Mouse (Mus musculus): Measurements from ENCODE around the gene Gpr25. TPM values are rescaled to one million over a fixed set of nuclear protein-coding genes. Genes with fewer than 3 reads are reported as not detected.

Gpr25 gene
- not detected for polyA plus RNA-seq (2017; shearing (Covaris generic))

- ATAC-seq: no peak
Measured at GRCm38 (mm10) chr1:136260635-136261238, at the start of gene Gpr25. Gene Gpr25 (minus strand): TSS chr1:136260873.

- ATAC-seq: no peak
Measured at GRCm38 (mm10) chr1:136309193-136309592, 48.5 kb upstream of the Gpr25 start.

DNA sequence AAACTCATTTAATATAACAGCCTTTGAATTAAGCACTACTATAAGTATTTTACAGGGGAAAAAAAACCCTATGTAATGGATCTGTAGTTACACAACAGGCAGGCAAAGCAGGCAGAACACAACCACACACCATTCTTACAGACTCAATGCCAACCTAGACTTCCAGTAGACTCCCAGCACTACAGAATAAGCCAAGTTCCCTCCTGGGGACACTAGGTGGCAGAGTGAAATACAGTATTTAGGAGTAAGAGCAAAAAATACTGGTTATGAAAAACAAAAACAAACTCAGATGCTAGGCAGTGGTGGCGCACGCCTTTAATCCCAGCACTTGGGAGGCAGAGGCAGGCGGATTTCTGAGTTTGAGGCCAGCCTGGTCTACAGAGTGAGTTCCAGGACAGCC is 45.8 kb upstream of the Gpr25 start:
- ATAC-seq: peak; percentile 70

- ATAC-seq: no peak
Measured at GRCm38 (mm10) chr1:136293961-136294360, 33.3 kb upstream of the Gpr25 start.

DNA sequence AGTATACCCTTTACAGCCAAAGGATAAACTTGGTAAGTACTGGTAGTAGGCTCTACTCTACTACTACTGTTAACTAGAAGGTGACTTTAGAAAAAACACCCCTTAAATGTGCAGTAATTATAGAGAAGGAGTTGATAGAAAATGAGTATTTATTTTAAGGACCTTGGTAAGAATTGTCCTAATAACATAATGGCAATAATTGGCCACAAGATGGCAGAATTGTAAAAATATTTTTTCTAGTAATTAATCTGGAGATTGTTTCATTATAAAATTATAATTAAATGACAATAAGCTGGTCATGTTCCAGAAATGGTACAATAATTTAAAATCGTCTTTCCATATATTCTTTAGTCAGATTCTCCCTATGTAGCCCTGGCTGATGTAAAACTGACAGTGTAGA is 29.1 kb upstream of the Gpr25 start:
- no peak for ATAC-seq

DNA sequence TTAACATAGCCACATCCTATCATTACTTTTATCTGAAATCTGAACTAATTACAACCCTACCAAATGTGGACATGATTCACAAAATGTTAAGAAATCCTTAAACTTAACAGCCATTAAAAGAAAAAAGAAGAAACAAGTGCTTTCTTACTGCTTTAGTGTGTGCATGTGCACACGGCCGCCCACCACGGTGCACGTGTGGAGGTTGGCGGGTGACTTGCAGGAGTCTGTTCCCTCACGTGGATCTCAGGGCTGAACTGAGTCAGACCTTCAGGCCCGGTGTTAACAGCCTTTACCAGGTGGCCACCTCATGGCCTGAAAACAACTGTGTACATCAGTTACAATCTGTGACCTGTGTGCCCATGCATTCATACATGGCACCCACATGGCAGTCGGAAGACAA is 16.7 kb upstream of the Gpr25 start:
- no peak for ATAC-seq

DNA sequence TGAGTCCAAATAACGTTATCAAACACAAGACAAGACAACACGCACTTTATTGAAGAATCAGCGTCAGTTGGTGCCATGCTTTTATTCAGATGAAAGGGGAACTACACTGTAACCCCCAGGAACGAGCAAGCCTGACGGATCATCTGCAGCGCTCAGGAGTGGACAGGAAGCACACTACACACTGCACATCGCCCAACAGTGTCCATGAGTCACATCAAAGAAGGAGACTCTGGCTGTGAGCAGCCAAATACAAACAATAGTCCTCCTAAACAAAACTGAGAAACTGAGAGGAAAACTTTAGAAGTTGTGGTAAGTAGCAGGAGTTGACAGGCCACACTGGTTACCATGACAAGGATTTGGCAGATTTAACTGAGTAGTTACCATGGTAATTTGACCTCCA is 7.6 kb upstream of the Gpr25 start:
- ATAC-seq: no peak

- no peak for ATAC-seq
Measured at GRCm38 (mm10) chr1:136266127-136266526, 5.5 kb upstream of the Gpr25 start.

- no peak for ATAC-seq
Measured at GRCm38 (mm10) chr1:136263355-136263754, 2.7 kb upstream of the Gpr25 start.

DNA sequence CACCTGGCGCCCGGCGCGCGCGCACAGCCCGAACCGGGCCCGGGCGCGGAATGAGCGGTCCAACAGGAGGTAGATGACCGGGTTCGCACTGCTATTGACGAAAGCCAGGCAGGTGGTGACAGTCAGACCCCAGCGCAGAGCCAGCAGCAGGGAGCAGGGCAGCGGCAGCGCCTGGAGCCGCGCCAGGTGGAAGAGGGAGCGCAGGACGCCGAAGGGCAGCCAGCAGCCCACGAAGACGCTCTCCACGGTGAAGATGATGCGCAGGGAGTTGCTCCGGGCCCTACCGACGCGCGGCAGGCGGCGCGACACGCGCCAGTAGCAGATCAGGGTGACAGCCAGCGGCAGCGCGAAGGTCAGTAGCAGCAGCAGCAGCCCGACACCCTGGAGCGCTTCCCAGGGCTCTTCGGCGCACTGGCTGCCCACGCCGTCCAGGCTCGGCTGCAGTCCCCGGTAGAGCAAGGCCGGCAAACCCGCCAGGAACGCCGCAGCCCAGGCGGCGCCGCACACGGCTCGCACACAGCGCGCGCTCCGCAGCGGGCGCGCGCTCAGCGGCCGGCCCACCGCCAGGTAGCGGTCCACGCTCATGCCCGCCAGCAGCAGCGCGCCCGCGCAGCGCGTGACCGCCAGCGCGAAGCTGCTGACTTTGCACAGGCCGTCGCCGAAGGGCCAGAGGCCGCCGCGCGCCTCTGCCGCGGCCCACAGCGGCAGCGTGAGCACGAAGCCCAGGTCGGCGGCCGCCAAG is 609 bp downstream of the Gpr25 start:
- ATAC-seq: no peak

DNA sequence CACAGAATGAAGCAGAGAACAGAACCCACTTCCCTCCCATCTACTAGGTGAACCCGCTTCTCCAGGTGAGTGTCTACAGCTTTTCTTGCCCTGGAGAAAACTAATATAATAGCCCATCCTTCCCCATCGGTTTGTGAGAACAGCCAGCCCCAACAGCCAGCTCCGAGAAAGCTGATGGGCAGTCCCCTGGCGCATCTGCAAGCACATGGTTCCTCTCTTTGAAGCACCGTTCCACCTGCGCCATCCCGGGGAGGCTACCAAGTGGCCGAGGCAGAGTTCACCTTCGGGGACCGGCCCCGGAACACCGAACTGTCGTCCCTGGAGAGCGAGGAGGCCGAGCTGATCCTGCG is 1.2 kb downstream of the Gpr25 start:
- ATAC-seq: no peak

DNA sequence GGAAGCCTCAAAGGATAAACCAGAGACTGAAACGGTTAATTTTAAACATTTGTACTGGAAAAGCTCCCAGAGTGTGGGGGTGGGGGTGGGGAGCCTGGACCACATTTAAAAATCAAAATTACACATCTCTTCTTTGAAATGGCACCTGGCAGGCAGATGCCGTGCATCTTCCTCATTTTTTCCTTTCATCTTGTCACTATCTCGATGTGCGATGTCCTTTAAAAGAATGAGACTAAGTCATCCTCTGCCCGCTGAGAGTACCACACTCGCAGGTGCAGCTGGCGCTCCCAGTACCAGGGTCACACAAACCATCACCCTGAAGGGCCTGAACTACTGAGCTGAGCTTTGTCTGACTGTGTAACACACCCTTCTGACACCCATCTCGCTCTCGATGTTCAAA is 2.2 kb downstream of the Gpr25 start:
- ATAC-seq: no peak

DNA sequence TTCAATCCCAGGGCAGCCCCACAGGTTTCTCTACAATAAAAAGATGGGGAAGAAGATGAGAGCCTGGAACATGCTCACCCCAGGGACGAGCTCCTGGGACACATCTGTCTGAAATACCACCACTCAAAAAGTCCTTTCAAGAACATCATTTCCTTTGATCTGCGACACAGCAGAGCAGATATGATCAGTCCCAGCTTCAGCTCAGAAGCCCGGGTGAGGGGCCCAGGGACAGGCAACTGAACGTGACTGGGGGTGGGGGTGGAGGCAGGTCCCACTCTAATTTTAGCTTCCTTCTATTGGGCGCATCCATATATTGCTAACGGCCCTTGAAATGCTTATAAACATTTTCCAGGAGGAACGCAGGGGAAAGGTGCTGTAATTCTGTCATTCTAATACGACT is 5.0 kb downstream of the Gpr25 start:
- ATAC-seq: no peak

GRCm38 (mm10) chr1:136255174-136255573 is 5.5 kb downstream of the Gpr25 start:
- peak; percentile 78 for ATAC-seq

GRCm38 (mm10) chr1:136254503-136255065 is 6.1 kb downstream of the Gpr25 start:
- ATAC-seq: peak; percentile 42

GRCm38 (mm10) chr1:136253472-136253871 is 7.2 kb downstream of the Gpr25 start:
- no peak for ATAC-seq

DNA sequence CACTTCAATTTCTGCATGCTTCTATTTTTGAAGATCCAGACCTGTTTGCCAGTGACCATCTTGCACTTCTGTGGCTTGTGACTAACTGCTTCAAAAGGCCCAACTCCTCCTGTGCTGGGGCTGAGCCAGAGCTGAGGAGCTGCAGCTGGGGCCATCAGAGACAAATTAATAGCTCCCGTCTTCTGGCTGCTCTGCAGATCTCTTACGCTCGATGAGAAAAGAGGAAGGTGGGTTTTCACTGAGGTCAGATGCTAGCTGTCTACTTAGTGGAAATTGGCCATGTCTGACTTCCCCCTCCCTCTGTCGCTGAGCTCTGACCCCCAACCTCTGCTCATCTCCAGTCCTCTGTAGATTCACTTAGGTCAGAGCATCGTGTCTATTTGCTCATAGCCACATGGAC is 11.0 kb downstream of the Gpr25 start:
- no peak for ATAC-seq

- no peak for ATAC-seq
Measured at GRCm38 (mm10) chr1:136247393-136247792, 13.3 kb downstream of the Gpr25 start.

GRCm38 (mm10) chr1:136244469-136244868 is 16.2 kb downstream of the Gpr25 start:
- no peak for ATAC-seq

DNA sequence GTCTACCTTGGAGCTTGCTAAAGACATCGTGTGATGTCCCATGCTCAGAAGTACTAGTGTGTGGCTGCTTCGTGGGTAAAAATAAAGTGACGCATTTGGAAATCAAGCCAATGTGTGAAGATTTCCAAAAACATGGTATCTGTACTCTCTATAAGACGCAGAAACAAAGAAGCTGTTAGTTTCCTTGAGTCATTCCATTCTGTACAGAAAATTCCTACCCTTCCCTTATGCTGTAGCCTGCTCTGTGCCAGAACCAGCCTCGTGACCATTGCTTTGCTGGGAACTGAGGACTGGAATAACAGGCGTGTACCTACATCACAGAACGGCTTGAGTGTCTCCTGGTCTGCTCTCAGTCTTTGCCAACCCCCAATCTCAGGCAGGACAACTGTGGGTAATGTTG is 18.9 kb downstream of the Gpr25 start:
- ATAC-seq: no peak

GRCm38 (mm10) chr1:136238495-136238894 is 22.2 kb downstream of the Gpr25 start:
- no peak for ATAC-seq

DNA sequence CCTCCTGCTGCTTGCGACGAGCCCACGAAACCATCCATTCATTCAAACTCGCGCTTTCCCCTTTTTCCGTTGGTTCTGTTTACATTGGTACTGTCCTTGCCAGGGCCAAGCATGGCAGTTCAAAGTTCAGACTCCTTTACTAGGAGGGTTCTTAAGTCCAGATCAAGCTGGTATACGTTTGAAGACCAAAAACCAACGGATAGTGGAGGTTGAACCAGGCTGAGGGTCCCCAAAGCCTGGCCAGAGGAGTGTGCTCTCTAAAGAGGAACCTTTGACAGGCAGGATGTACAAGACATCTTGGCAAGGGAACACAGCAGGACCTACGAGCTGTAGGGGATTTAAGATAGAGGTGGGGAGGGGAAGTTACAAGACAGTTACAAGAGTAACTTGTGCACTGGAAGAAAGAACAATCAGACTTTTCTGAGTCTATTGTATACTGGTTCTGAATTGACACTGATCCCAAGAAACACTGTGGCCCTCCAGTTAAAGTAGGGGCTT is 26.0 kb downstream of the Gpr25 start:
- peak; percentile 43 for ATAC-seq

DNA sequence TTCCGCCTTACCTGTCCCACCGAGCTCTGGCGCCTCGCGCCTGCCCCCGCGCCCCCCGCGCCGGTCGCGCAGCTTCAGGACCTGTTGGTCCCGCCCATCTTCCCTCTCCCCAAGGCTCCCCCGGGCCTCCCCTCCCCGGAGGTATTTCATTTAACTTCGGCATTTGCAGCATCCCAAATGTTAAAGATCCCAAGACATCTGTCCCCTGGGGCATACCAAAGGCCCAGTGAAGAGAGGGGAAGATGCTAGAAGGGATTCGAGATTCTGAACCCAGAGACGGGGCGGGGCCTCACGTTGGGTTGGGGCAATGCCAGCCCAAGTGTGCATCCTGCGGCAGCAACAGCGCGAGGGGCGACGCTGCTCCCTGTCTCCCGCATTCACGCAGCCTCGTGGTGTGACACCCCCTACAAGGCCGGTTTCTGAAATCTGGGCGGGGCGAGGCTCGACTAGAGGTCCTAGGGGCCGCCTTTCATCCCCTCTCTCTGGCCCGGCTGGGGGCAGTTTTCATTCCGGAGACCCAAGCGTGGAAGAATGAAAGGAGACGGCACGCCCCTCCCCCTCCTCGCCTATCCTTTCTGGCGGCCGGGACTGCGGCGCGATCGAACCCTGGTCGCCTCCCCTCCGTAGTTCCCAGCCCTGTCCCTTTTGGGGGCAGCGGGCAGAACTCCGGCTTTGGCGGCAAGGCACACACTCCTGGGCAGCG is 26.6 kb downstream of the Gpr25 start, which contains the start of gene Inava:
TSS of gene Inava (minus strand) at position 373 of the 703 bp plus-strand sequence.
- ATAC-seq: peak; percentile 58

Data from CD4-positive, CD25-positive, alpha-beta regulatory T cell, adult 4 months (primary cell).